Mouse (Mus musculus) embryonic fibroblast, embryonic 13.5 days (primary cell): ENCODE results near the gene Nprl2.

Experiments
- CTCF ChIP-seq: IDR thresholded peaks from 2 replicates; pipeline ENCODE4 v1.5.1; 2011; ENCODE audit warnings: mild to moderate bottlenecking, control low read depth, low read length, moderate library complexity, borderline replicate concordance; ENCODE audit not compliant: insufficient read depth
- POLR2A ChIP-seq: IDR thresholded peaks from 2 replicates; pipeline ENCODE4 v1.6.1; 2011; ENCODE audit warnings: low read depth, mild to moderate bottlenecking, control low read depth, low read length, moderate library complexity

DNA sequence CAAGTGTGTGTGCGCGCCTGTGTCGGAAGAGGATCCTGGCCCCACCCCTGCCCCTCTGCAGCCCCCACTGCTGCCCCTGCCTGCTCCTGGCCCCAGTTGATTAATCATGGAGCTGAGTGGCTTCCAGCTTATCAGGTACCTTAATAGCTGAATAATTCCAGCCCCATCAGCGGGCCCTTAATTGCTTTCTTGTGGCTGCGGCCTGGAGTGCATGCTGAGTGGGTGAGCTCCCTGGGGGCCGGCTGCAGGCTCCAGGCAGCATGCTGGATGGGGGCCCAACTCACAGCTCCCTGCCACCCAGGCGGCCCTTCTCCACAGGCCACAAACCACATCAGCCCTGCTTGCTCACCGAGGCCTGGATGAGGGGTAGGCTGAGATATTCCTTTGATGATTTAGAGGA lies 30.6 kb upstream of the Nprl2 start:
- no peak for TF ChIP-seq CTCF
- no peak for TF ChIP-seq POLR2A
